In genomic region chr14:80269179-80269951, GRCm38 (mm10) we compare ENCODE assay signal across 9 mouse cellular contexts.
DNase-seq lines count a peak whose midpoint lies in the region; ATAC-seq and TF ChIP-seq lines count a peak whose summit lies in the region.
"Had no signal": no experiment of that assay in that cellular context is flagged by ENCODE, and none has a peak within 500 bp of the region (broad histone marks: within the 10 kb centered on the region; RNA-seq: fewer than 3 reads in every experiment).

No protein-coding gene starts in this region.

- H3K4me3 ChIP-seq in hindbrain, embryonic 10.5 days: no peak overlapping the region
- no peak overlapping the region for H3K4me3 ChIP-seq in layer of hippocampus, adult 2 months
- H3K4me3 ChIP-seq in stomach, embryonic 14.5 days (ENCODE audit: low read depth, low read length): no peak overlapping the region
- H3K4me3 ChIP-seq: stomach, embryonic 15.5 days had no signal

- H3K9ac ChIP-seq in stomach, embryonic 14.5 days (replicated peaks; ENCODE audit: low read depth, low read length): no peak overlapping the region
- H3K9ac ChIP-seq: stomach, embryonic 15.5 days had no signal

- H3K9me3 ChIP-seq in hindbrain, embryonic 10.5 days: no peaks in the 10 kb centered on the region
- no peaks in the 10 kb centered on the region for H3K9me3 ChIP-seq in stomach, embryonic 14.5 days (ENCODE audit: control insufficient read depth, low read depth, low read length)
- H3K9me3 ChIP-seq: stomach, embryonic 15.5 days had no signal

- H3K36me3 ChIP-seq in hindbrain, embryonic 10.5 days: no peaks in the 10 kb centered on the region
- no peaks in the 10 kb centered on the region for H3K36me3 ChIP-seq in stomach, embryonic 14.5 days (ENCODE audit: control insufficient read depth, insufficient read depth, low read length)
- H3K36me3 ChIP-seq: stomach, embryonic 15.5 days had no signal

- H3K27ac ChIP-seq in hindbrain, embryonic 10.5 days: no peak overlapping the region; the same call in 1 of the 2 replicates
- H3K27ac ChIP-seq in layer of hippocampus, adult 2 months: peak overlapping the region; percentile 60
- H3K27ac ChIP-seq in stomach, embryonic 14.5 days (ENCODE audit: low read length): no peak overlapping the region
- H3K27ac ChIP-seq: stomach, embryonic 15.5 days had no signal

- peak; percentile 98 for TF ChIP-seq CTCF in layer of hippocampus, adult 2 months (conservative IDR thresholded peaks at IDR 0.05)

- peaks cover 15% of the 10 kb centered on the region for H3K4me1 ChIP-seq in hindbrain, embryonic 10.5 days (replicated peaks)
- 0 out of 2 replicates have a peak, but pooled peaks cover 3% of the 10 kb centered on the region for H3K4me1 ChIP-seq in stomach, embryonic 14.5 days (ENCODE audit: control insufficient read depth, insufficient read depth, low read length)
- H3K4me1 ChIP-seq: stomach, embryonic 15.5 days had no signal

- intact Hi-C loops in gastrocnemius, postnatal 36 days (cut with DNase I): no loop called here

- H3K4me2 ChIP-seq in stomach, embryonic 14.5 days (replicated peaks; ENCODE audit: low read depth, low read length): no peak overlapping the region
- H3K4me2 ChIP-seq: stomach, embryonic 15.5 days had no signal

- no peaks in the 10 kb centered on the region for H3K27me3 ChIP-seq in hindbrain, embryonic 10.5 days (ENCODE audit: insufficient read depth, poor library complexity, severe bottlenecking)
- H3K27me3 ChIP-seq in stomach, embryonic 14.5 days (ENCODE audit: control insufficient read depth, insufficient read depth, low read length): no peaks in the 10 kb centered on the region
- H3K27me3 ChIP-seq: stomach, embryonic 15.5 days had no signal

- peak; percentile 49; the same call in 1 of the 2 replicates for ATAC-seq in stomach, embryonic 14.5 days (ENCODE audit: insufficient number of reproducible peaks, insufficient read depth, low FRiP score, low read depth)

- WGBS in hindbrain, embryonic 10.5 days: 53% methylated on average over 7 of the region's 7 CpGs
- 26% methylated on average over 7 of the region's 7 CpGs for WGBS in stomach, embryonic 14.5 days

- DNase-seq in gastrocnemius, postnatal 10 days: peak; percentile 58
- DNase-seq in gastrocnemius, postnatal 36 days: no peak
- peak; percentile 45 for DNase-seq in ZHBTc4 (ENCODE audit: low read depth, low spot score)
- DNase-seq in cerebellum, postnatal 4 days (ENCODE audit: low spot score in 2 of 2): peak; percentile 56 to 81
- DNase-seq in hindbrain, embryonic 10.5 days (ENCODE audit: low spot score): peak; percentile 70
- peak; percentile 87 to 90 for DNase-seq in layer of hippocampus, adult 2 months (ENCODE audit: low spot score in 2 of 2)
- DNase-seq in lung, postnatal 36 days: peak; percentile 32

Comparison
In these comparisons a context has a peak if more than half of its experiments do, and no peak if none do; other contexts are left out.
1. DNase-seq: peak in gastrocnemius, postnatal 10 days (single experiment), ZHBTc4 (single experiment), cerebellum, postnatal 4 days (2 of 2), hindbrain, embryonic 10.5 days (single experiment), layer of hippocampus, adult 2 months (2 of 2) and lung, postnatal 36 days (single experiment); none in gastrocnemius, postnatal 36 days (0 of 2).